Mouse (Mus musculus) embryonic facial prominence, embryonic 14.5 days (tissue): Measurements from ENCODE around the gene Etl4. TPM values are rescaled to one million over a fixed set of nuclear protein-coding genes. Genes with fewer than 3 reads are reported as not detected.
A peak's percentile ranks its signal among the peaks of the same experiment; 100 is the strongest.

ENCODE experiments used
- ATAC-seq: fragments of 200-750 bp; cut with Nextera tagmentation; 2 replicates; pipeline ENCODE4 v1.8.0; 2017; ENCODE audit warnings: low read depth, moderate number of reproducible peaks, moderate TSS enrichment
- DNase-seq: peaks from one replicate; pipeline ENCODE4 v3.0.0-alpha.2; 2015; ENCODE audit warnings: low spot score
- H3K27ac ChIP-seq: fragments of 300-500 bp; sonication (generic); replicated peaks from 2 replicates; pipeline ENCODE4 v1.5.1; 2014; ENCODE audit warnings: low read depth, mild to moderate bottlenecking, low read length, moderate library complexity
- H3K27me3 ChIP-seq: fragments of 300-500 bp; sonication (generic); replicated peaks from 2 replicates; pipeline ENCODE4 v1.6.1; 2014; ENCODE audit warnings: low read length; ENCODE audit not compliant: control insufficient read depth, insufficient read depth
- H3K36me3 ChIP-seq: fragments of 300-500 bp; sonication (generic); 2 replicates; pipeline ENCODE4 v1.6.1; 2014; ENCODE audit warnings: low read length, mixed read lengths; ENCODE audit not compliant: control insufficient read depth, insufficient read depth
- H3K4me1 ChIP-seq: fragments of 300-500 bp; sonication (generic); 2 replicates; pipeline ENCODE4 v1.6.1; 2014; ENCODE audit warnings: antibody characterized with exemption, low read length; ENCODE audit not compliant: control insufficient read depth, insufficient read depth
- H3K4me2 ChIP-seq: fragments of 300-500 bp; sonication (generic); 2 replicates; pipeline ENCODE4 v1.6.1; 2014; ENCODE audit warnings: low read depth, mild to moderate bottlenecking, low read length, moderate library complexity, mixed read lengths
- H3K4me3 ChIP-seq: fragments of 300-500 bp; sonication (generic); 2 replicates; pipeline ENCODE4 v1.5.1; 2014; ENCODE audit warnings: low read depth, mild to moderate bottlenecking, low read length
- H3K9ac ChIP-seq: fragments of 300-500 bp; sonication (generic); 2 replicates; pipeline ENCODE4 v1.6.1; 2014; ENCODE audit warnings: low read depth, mild to moderate bottlenecking, low read length, moderate library complexity, mixed read lengths
- H3K9me3 ChIP-seq: fragments of 300-500 bp; sonication (generic); 2 replicates; pipeline ENCODE4 v1.6.1; 2016; ENCODE audit warnings: low read length; ENCODE audit not compliant: control insufficient read depth
- WGBS: fragments of 180-500 bp; shearing (Covaris S2); extraction: QIAGEN DNeasy Blood & Tissue Kit; methylation state at CpG from one replicate; pipeline ENCODE4 v1.1.7; 2014; 5-methylcytosine and 5-hydroxymethylcytosine counted together
- polyA plus RNA-seq: library from polyadenylated mRNA; unstranded; fragments of >200 nt; fragmentation: Nextera tagmentation; extraction: Ambion mirVana; gene quantifications from 2 replicates; pipeline ENCODE4 v1.2.1, GENCODE M21; 2014

The Etl4 gene
- polyA plus RNA-seq, 1 experiment from 2014 or later = 39.2 TPM

DNA sequence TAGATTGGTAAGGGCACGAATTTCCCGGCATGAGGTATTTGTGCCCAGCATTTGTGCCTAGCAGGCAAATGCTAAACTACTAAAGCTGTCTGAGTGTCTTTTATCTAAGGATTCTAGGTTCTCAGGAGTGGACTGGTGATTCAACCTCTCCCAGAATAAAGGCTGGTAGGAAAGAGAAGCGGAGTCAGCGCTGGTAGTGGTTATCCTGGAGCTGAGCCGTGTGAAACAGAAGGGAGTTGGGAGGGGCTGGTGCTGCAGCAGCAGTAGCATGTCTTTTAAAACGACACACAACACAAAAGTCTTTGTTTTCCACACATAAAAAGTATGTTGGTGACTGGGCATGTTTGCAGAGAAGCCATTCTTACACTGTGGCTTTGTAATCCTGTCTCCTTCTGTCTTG is 628.2 kb downstream of the Etl4 start:
- Histone ChIP-seq H3K9ac (no peak overlapping the region), H3K9me3 (no peaks in the 10 kb centered on the region), H3K4me3 (no peak overlapping the region), H3K4me1 (no peaks in the 10 kb centered on the region), H3K4me2 (no peak overlapping the region), H3K27me3 (no peaks in the 10 kb centered on the region), H3K27ac (no peak overlapping the region), H3K36me3 (no peaks in the 10 kb centered on the region)
- 66% methylated on average over 6 of the region's 6 CpGs for WGBS
- no peak for DNase-seq
- ATAC-seq = no peak

DNA sequence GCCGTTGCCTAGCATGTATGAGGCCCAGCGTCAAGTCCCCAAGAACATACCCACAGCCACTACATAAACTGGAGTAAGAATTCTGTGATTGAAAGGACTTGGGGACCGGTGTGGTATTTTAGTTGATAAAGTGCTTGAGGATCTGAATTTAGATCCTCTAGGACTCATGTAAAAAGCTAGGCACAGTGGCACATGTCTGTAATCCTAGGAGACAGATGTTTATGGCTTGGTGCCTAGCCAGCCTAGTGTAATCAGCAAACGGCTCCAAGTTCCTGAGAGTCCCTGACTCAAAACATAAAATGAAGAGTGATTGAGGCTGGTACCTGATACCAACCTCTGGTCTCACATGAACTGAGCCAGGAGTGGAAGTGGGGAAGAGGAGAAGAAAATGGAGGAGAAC is 629.3 kb downstream of the Etl4 start:
- H3K36me3 ChIP-seq = no peaks in the 10 kb centered on the region
- no peak overlapping the region for H3K9ac ChIP-seq
- H3K4me2 ChIP-seq = no peak overlapping the region
- H3K4me1 ChIP-seq = no peaks in the 10 kb centered on the region
- DNase-seq (no peak), ATAC-seq (no peak)
- no peak overlapping the region for H3K4me3 ChIP-seq
- H3K27ac ChIP-seq = no peak overlapping the region
- H3K27me3 ChIP-seq = no peaks in the 10 kb centered on the region
- H3K9me3 ChIP-seq = no peaks in the 10 kb centered on the region
- WGBS = 80% methylated on average over 4 of the region's 4 CpGs

DNA sequence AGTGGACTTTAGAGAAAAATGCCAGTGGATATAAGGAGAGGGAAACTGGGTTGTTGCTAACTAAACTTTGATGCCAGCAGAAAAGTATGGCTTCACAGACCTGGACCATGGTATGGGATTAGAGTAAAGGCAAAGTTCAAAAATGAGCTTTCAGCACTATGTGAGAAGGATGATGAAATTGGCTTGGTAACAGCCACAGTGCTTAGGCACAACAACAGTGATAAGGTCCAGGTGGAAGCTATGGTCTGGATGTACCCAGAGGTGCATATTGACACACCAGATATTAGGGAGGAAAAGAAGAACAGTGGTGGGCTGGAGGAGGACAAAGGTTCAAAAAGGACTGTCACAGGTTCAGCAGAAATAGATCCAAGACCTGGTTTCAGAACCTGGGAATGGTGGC is 631.7 kb downstream of the Etl4 start:
- H3K36me3 ChIP-seq = no peaks in the 10 kb centered on the region
- H3K4me1 ChIP-seq = peaks cover 7% of the 10 kb centered on the region
- H3K4me2 ChIP-seq = no peak overlapping the region
- H3K27me3 ChIP-seq = no peaks in the 10 kb centered on the region
- H3K4me3 ChIP-seq = no peak overlapping the region
- no peak overlapping the region for H3K27ac ChIP-seq
- H3K9ac ChIP-seq = no peak overlapping the region
- DNase-seq (no peak), ATAC-seq (no peak)
- no peaks in the 10 kb centered on the region for H3K9me3 ChIP-seq

DNA sequence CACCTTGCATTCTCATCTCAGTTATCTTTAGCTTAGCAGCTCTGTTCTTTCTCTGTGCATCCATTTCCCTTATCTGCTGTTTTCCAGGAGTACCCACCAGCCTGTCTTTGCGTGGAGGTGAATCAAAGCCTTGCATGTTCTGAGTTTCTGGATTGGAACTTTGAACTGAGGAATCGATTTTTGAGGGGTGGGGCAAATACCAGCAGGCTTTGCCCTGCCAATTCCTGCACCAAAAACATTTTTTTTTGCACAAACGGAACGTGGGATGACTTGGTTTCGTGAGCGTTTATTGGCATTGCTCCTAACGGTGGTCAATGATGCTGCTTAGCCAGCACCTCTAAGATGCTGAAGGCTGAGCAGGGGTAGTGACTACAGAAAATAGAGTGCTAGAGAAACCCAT is 632.7 kb downstream of the Etl4 start:
- WGBS = 84% methylated on average over 7 of the region's 7 CpGs
- no peak for ATAC-seq

DNA sequence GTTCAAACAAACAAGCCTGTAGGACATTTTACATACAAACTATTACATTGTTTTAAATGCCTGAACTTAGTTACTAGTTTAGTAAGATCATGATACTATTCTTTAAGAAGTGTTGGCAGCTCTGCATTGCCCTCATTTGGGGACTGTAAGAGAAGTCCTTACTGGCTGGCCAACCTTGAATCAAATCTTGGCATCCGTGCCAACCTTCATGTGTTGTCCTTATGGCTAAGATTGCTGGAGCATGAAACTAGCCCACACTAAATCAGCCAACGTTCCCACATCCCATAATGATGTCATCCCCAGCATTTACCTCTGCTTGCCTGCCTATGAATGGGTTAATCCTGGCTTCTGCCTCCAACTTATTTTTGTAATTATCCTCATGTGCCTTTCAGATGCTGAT is 636.0 kb downstream of the Etl4 start:
- DNase-seq (no peak), ATAC-seq (no peak)
- no peaks in the 10 kb centered on the region for H3K36me3 ChIP-seq
- H3K9ac ChIP-seq = no peak overlapping the region
- H3K9me3 ChIP-seq = no peaks in the 10 kb centered on the region
- WGBS = 51% methylated on average over 2 of the region's 2 CpGs
- no peak overlapping the region for H3K27ac ChIP-seq
- H3K4me1 ChIP-seq = peaks cover 17% of the 10 kb centered on the region
- H3K4me3 ChIP-seq = no peak overlapping the region
- H3K27me3 ChIP-seq = no peaks in the 10 kb centered on the region
- H3K4me2 ChIP-seq = no peak overlapping the region

More for the DNA sequence above, 632.7 kb downstream of the Etl4 start:
- no peak overlapping the region for H3K4me3 ChIP-seq
- DNase-seq = no peak
- H3K27me3 ChIP-seq = no peaks in the 10 kb centered on the region
- no peak overlapping the region for H3K4me2 ChIP-seq
- no peak overlapping the region for H3K9ac ChIP-seq
- H3K36me3 ChIP-seq = no peaks in the 10 kb centered on the region
- no peaks in the 10 kb centered on the region for H3K9me3 ChIP-seq
- peaks cover 17% of the 10 kb centered on the region for H3K4me1 ChIP-seq
- H3K27ac ChIP-seq = no peak overlapping the region

- peaks cover 17% of the 10 kb centered on the region for H3K4me1 ChIP-seq
- ATAC-seq (no peak), DNase-seq (no peak)
- H3K4me2 ChIP-seq = peak overlapping the region; percentile 51
- H3K36me3 ChIP-seq = no peaks in the 10 kb centered on the region
- WGBS = 16% methylated on average over 11 of the region's 11 CpGs
- H3K4me3 ChIP-seq = peak overlapping the region; percentile 25; the same call in 1 of the 2 replicates
- no peaks in the 10 kb centered on the region for H3K27me3 ChIP-seq
- no peaks in the 10 kb centered on the region for H3K9me3 ChIP-seq
- H3K9ac ChIP-seq = 0 out of 2 replicates have a peak overlapping the region, but pooled peaks have one; percentile 5
- peak overlapping the region; percentile 7 for H3K27ac ChIP-seq
Observed at GRCm38 (mm10) chr2:20546496-20547348, 637.1 kb downstream of the Etl4 start.

DNA sequence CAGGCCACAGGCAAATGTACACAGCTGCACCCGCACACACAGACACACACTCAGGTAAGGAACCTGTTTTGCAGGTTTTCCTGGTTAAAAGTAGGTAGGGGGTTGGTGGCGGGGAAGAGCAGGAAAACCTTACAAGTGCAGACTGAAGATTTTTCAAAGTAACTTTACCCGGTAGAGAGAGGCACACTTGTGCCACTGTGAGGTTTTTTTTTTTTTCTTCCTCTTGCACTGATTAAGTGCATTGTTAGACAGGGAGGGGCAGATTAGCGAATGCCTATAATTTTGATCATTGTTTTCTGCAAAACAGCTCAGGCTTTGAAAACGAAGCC is 637.7 kb downstream of the Etl4 start:
- Histone ChIP-seq H3K9me3 (no peaks in the 10 kb centered on the region), H3K4me3 (peak overlapping the region; percentile 25), H3K4me1 (peaks cover 17% of the 10 kb centered on the region), H3K36me3 (no peaks in the 10 kb centered on the region), H3K4me2 (peak overlapping the region; percentile 51), H3K27me3 (no peaks in the 10 kb centered on the region), H3K27ac (peak overlapping the region; percentile 49; the same call in 1 of the 2 replicates), H3K9ac (no peak overlapping the region)
- DNase-seq (peak; percentile 88), ATAC-seq (peak; percentile 91)
- WGBS = 10% methylated on average over 5 of the region's 5 CpGs

- H3K9ac ChIP-seq = no peak overlapping the region
- ATAC-seq (peak; percentile 69; the same call in 1 of the 2 replicates), DNase-seq (peak; percentile 74)
- peak overlapping the region; percentile 51 for H3K4me2 ChIP-seq
- peak overlapping the region; percentile 49 for H3K27ac ChIP-seq
- WGBS = 24% methylated on average over 18 of the region's 18 CpGs
- peak overlapping the region; percentile 25 for H3K4me3 ChIP-seq
- H3K9me3 ChIP-seq = no peaks in the 10 kb centered on the region
- H3K36me3 ChIP-seq = no peaks in the 10 kb centered on the region
- H3K4me1 ChIP-seq = peaks cover 17% of the 10 kb centered on the region
- H3K27me3 ChIP-seq = no peaks in the 10 kb centered on the region
Observed at GRCm38 (mm10) chr2:20547686-20548624, 638.4 kb downstream of the Etl4 start.
